Mouse (Mus musculus): Measurements from ENCODE around the gene Ric1.
"Not testable (repeated sequence)": the region's sequence is repeated elsewhere in the genome, so short reads cannot be mapped to it uniquely, and the experiment has no call there.

Ric1 gene

DNA sequence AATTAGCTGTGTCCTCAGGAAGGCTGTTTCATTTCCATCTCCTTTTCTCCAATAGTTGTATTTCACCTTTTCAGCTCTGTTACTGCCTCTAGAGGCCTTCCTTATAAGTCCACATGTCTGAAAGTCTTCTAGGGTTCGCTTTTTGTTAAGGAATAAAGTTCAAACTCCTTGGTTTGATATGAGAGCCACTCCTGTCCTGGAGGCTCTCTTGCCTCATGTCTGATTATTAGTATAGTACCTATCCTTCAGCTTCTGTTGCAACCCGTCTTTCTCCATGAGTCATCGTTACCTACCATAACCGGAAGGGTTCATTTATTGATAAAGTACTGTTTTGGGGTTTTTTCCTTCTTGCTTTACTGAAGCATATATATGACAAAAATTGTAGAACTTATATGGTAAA lies 5.2 kb downstream of the Ric1 start:
- no peak for DNase-seq (ENCODE audit: low spot score)

DNA sequence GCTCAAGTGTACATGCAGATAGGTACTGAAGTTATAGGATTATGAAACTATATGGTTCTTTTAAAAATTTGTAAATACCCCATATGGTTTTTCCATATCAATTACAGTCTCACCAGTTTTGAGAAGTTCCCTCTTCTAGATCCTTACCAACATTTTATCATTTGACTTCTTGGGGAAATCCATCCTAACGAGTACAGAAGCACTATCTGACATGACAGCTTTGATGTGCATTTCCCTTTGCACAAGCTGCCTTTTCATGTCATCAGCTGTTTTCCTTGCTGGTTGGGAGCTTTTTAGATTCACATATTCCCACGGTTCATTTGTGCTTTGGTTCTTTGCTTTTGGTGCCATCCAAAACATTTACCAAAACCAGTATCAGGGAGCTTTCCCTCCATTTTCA lies 6.5 kb downstream of the Ric1 start:
- no peak for DNase-seq (ENCODE audit: low spot score)

DNA sequence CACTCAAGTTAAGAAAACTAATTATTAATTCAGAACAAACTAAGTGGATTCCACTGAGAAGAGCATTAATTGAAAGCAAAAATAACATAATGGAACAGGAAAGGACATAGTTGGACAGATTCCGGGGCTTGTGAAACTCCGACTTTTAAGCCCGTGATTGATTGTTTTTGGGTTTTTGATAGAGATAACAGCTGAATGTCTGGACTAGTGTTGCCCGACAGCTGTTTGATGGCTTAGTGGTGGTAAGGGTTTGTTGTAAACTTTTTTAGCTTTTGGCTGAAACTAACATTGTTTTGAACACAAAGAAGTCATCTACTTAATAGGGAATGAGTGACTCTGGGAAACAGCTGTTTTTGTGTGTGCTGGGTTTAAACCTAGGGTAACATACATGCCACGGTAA lies 11.9 kb downstream of the Ric1 start:
- no peak for DNase-seq (ENCODE audit: low spot score)

DNA sequence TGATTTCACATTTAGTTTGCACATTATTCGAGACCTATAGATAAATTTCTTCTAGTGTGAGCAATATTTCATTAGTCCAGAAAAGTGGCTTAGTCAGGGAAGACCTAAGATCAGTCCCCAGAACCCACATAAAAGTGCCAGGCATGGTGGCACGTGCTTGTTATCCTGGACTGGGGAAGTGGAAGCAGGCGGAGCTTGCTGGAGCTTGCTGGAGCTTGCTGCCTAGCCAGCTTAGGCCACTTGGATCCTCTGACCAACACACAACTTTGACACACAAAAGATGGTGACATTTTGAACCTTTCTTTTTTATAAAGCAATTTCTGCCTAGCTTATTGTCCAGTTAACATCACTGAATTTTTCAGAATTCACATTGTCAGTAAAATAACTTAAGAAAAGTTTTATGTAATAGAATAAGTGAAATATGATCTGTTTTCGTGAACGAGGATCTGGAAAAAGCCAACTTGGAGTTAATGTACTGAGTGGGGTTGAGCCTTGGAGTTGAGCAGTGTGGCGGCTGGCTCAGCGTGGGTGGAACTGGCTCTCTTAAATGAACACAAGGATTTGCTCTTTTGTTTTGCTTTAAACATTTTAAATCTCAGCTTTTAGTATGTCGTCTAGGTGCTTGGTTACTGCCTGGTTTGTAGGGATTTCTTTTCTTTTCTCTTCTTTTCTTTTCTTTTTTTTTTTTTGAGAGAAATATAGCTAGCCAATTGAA lies 20.3 kb downstream of the Ric1 start:
- no peak for DNase-seq (ENCODE audit: low spot score)

DNA sequence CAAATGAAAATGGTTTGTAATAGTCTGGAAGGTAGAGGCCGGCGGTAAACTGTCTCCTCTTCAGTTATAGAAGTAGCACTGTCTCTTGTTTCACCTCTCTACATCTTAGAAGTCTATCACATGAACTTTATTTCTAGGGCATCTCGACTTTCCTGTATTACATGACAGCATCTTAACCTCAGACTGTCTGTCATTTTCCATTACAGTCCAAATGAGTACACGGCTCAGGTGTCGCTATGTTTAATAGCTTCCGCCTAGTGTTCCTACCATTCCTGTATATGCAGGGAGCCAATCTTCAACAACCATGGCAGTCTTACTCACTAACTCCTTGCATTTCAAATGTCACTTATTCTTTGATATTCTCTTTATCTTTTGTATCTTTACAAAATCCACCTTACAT lies 21.9 kb downstream of the Ric1 start:
- DNase-seq (ENCODE audit: low spot score), result no peak

DNA sequence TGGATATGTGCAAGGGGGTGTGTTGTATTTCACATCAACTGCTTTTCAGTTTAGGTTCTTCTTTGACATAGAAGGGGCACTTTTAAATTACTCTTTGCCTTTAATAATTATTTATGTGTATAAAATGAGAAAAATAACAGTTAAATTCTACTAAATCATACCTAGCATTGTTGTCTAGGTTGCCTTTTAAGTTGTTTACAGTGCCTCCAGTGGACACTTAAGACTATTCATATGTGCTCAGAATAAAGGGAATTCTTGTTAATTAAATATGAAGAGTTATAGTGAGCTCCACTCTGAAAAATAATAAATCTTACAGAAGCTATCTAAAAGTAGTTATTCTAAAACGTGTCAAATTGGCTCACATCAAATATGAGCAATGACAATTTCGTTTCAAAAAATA lies 28.5 kb downstream of the Ric1 start:
- DNase-seq (ENCODE audit: low spot score), result no peak

DNA sequence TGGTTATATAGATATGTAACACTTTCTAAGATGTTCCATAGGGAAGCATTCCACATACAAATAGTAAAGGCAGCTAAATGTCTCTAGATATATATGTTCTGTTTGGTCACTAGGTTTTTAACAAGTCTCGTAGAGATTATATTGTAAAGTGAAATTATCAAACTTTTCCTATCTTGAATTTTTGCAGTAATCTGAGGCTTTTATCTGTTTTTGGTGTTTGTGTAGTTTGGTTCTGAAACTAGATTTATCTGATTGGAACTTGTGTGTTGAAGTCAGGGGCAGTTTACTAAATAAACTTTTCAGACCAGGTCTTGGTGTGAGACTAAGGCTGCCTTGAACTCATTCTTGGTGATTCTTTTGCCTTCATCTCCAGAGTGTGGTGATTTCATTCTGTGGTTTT lies 29.0 kb downstream of the Ric1 start:
- no peak for DNase-seq (ENCODE audit: low spot score)

DNA sequence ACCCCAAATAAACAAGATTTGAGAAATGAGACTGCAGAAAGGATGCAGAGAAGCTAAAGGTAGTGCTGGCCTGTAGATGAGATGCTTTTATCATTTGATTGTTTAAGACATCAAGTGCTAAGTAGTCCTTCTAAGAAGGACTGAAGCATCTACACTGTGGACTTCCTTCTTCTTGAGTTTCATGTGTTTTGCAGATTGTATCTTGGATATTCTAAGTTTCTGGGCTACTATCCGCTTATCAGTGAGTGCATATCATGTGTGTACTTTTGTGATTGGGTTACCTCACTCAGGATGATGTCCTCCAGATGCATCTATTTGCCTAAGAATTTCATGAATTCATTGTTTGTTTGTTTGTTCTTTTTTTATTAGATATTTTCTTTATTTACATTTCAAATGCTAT lies 29.9 kb downstream of the Ric1 start:
- DNase-seq (ENCODE audit: low spot score), result not testable (repeated sequence)

DNA sequence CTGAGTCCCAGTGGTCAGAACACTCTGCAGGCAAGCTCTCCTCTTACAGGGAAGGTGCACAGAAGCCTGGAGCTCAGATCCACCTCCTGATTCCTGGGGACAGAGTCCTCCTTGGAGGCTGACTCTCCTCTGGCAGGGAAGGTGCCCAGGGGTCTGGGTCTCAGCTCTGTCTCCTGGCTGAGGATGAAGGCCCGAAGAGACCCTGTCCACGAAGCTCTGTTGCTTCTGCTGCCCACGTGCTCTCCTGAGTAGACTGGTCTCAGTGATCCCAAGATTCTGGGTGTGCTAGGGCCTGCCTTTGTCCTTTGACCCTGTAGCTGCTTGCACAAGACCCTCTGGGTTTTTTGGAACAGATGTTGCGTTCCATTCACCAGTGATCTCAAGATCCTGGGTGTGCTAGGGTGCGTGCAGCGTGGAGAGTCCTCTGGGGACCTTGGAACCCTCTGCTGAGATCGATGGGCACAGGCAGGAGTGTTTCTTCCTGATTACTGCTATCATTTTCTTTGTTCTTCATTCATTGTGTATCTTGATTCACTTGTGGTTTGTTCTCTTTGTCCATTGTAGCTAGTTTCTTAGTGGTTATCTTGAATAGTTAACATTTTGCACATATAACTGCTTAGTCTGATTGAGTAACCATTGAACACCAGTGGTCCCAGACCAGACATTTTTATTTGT lies 35.2 kb downstream of the Ric1 start:
- DNase-seq (ENCODE audit: low spot score), result not testable (repeated sequence)

DNA sequence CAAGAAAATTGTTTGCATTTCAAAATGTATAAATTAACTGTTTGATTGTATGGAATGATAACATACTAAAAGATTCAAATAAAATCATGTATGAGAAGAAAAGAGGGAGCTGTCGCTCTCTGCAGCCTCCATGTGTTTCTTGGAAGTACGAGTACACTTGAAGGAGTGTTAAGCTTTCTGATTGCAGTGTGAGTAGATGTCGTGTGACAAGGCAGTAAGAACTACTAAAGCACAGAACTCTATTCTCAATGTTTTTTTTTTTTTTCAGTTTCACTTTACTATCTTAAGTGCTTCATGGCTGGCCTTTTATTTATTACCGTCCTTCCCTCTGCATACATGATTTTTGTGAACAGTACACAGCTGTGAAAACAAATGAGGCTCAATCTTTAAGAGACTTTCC lies 40.1 kb downstream of the Ric1 start:
- DNase-seq (ENCODE audit: low spot score), result no peak

DNA sequence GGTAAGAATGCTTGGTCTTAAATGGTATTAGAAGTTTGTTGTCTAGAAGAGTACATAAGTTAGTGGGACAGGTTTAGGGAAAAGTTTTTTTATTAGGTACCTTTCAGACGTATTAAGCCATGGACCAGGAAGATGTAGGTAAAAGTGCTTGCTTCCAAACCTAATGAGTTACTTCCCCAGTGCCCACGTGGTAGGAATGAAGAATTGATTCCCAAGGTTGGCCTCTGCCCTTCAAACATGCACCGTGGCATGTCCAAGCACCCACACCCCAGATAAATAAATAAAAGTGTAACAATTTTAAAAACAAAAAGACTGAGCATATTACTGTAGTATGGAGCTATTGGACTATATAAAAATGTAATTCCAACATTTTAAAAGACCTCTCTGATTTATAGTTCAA lies 40.5 kb downstream of the Ric1 start:
- no peak for DNase-seq (ENCODE audit: low spot score)

DNA sequence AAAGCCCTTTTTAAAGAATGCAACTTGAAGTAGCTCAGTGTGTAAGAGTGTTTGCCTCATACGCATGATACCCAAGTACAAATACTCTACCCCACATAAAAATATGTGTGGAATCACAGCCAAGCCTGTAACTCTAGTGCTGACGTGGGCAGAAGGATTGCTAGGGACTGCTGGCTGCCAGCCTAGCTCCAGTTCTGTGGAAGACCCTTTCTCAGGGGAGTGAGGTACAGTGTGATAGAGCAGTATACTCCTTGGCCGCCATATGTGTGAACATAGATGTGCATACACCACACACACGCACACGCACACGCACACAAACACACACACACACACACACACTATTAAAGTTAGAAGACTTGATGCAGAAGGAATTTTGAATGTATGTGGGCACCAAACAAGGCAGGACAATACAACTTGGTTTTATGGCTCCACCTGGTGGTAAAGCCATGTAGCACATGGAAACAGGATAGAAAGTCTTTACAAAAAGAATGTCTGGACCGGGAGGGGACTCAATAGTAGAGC lies 41.2 kb downstream of the Ric1 start:
- DNase-seq (ENCODE audit: low spot score), result no peak

DNA sequence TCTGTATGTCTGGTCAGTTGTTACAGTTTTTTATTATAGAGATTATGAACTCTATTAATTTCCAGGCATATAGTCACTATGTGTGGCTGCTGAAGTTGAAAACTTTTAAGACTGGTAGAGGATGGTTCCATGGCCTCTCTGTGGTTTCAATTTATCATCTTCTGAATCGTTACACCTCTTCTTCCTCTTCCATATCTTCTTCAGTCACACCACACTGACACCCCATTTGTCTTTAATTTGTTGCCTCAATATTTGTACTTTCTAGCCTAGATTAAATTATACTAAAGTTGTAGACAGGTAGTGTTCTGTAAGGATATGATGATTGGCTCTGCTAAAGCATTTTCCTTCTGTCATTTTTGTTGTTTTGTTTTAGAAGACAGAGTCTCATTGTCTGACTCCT lies 44.4 kb downstream of the Ric1 start:
- DNase-seq (ENCODE audit: low spot score), result no peak

DNA sequence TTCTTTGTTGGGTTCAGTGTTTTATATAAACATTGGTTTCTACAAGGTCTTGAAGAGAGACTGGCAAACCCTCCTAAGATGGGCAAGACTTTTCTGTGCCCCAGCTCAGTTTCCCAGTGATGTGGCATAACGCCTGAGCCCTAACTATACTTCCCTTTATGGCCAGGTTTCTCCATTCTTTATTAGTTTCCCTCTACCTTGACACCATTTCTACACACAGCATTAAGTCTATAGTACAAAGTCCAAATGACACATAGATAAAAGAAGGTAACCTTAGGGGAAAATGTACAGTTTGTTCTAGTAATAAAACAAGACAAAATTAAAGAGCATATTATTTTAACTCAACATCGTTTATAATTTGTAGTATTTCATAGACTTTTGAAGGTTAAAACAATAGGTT lies 60.4 kb downstream of the Ric1 start:
- no peak for DNase-seq (ENCODE audit: low spot score)

DNA sequence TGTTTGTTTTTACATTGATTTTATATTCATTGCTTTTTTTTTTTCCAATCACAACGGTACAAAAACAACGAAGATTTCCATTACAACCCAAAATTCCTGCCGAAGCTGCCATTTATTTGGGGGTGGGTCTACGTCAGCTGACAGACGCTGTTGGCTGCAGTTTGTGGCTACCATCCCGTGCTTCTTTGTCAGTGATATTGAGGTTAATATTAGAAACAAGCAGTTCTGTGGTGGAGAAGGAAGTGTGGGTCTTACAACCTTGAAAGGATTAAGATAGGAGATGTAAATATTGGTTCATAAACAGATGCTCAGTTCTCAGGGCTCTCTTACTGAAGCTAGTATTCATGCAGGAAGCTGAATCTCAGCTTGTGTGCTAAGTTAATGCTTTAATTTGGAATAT lies 61.7 kb downstream of the Ric1 start:
- DNase-seq (ENCODE audit: low spot score), result no peak

DNA sequence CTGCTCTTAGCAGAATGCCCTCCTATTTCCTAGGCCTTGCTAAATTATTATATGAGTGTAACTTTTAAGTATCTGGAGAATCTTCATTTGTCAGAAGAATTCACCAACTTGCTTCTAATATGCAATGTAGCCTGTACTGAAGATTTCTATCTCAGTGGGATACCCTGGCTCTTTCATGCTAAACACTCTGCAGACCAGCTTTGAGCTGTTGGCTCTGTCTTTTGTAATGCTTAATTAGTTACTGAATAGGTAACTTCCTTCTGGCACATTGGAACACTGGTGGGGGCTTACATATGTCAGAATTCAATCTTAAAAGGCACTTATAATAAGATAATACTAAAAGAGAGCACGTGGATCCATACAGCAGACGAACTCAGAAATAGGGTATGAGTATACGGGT lies 71.7 kb downstream of the Ric1 start:
- not testable (repeated sequence) for DNase-seq (ENCODE audit: low spot score)

DNA sequence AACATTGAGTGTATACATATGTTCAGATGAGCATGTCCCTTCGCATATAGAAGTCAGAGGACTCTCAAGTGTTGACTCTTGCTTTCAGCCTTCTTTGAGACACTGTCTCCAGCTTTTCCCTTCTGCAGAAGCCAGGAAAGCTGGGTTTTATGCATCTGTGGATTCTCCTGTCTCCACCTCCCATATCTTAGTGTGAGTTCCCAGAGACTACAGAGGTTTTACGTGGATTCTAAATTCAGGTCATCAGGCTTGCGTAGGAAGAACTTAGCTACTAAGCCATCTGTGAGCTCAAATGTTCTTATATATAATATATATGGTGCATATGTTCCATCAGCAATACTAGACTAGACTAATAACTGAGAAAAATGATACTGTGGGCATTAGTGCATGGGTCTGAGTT lies 74.2 kb downstream of the Ric1 start:
- no peak for DNase-seq (ENCODE audit: low spot score)

DNA sequence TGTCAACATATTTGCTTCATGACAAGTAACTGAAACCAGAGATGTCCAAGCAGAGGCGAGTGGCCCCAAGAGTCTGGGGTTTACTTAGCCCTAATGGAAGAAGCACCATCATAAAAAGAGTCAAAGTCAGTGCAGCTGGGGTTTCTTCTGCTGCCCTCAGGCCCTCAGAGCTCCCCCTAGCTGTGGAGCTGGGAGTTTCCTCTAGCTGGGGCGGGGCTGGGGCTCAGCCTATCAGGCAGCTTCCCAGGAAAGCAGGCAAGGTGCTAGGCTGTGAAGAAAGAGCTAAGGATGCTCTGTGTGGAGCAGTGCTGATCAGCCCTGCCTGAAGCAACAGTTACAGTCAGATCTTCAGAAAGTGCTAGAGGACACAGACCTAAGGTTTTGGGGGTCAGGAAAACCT lies 74.9 kb downstream of the Ric1 start:
- DNase-seq (ENCODE audit: low spot score), result no peak

DNA sequence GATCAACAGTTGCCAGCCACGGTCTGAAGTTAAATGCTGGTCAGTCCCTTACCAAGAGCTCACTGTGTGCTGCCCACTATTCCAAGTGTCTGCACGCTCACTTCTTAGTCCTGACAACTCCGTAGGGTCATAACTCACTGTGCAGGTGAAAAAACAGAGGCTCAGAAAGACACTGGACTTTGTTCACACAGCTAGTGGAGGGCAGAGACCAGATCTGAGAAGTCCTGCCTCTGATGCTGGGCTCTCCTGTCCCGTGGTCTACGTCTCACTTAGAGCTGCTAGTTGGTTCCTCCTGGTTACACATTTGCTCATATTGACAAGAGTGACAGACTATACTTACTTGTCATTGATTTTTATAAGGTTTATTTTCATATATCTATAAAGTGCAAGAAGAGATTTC lies 76.9 kb downstream of the Ric1 start:
- no peak for DNase-seq (ENCODE audit: low spot score)

DNA sequence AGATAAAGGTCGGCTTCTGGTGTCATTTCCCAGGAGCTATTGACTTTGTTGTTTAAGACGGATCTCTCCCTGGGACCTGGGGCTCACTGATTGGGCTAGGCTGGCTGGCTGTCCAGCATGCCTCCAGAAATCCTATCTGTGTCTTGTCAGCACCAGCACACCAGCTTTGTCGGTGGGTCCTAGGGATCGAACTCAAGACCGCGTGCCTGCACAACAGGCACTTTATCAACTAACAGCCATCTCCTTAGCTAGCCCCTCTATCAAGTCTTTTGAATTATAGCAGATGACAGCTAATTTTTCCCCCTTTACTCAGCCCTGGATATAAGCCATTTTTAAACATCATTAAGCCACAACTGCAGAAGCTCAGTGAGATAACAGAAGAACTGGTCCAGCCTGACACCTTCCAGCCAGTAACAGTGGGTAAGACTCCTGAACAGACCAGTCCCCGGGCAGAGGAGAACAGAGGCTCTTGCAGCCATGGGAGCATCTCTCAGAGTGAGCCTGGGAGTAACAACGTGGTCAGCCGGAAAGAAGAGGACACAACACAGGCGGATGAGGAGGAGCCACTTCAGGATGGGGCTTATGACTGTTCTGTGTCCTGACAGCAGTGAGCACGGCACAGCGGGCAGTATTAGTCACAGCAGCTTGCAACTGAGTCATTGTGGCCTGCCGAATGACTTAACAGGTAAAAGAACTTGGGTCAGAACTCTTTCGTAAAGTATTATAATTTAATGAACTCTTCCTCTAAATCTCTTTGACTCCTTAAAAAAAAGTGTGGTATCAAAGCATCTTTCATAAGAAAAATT lies 81.7 kb downstream of the Ric1 start:
- no peak for DNase-seq (ENCODE audit: low spot score)

DNA sequence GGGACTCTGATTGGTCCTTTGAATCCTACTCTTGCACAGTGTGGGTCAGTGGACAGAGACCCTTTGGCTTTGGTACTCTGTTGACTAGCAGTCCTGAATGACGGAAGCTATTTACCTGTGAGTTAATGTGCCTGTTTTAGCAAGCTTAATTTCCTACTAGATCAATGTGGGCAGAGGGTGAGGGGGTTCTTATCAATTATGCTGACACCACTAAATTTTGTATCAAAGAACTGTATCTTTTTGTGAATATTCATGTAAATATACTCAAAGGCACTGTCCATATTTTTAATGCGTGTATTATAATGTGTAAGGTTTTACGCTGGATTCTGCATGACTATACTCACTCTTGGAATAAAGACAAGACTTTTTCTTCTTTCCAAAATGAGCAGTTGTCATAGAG lies 82.6 kb downstream of the Ric1 start:
- no peak for DNase-seq (ENCODE audit: low spot score)

DNA sequence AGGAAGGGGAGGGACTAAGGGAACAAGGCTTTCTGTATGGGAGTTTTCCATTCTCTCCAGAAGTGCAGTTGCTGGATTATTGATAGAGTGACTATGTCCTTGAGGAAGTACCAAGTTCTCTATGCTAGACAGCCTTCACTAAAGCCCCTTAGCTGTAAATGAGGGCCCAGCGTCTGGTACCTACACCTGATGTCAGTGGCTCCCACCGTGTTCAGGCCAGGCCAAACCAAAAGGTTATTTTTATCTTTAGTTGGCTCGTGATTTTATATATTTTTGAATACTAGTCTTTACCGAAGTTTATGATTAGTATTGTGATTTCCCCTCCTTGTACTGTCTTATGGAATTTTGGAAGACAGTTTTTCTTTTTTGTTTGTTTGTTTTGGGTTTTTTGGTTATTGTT lies 85.4 kb downstream of the Ric1 start:
- DNase-seq (ENCODE audit: low spot score), result no peak

DNA sequence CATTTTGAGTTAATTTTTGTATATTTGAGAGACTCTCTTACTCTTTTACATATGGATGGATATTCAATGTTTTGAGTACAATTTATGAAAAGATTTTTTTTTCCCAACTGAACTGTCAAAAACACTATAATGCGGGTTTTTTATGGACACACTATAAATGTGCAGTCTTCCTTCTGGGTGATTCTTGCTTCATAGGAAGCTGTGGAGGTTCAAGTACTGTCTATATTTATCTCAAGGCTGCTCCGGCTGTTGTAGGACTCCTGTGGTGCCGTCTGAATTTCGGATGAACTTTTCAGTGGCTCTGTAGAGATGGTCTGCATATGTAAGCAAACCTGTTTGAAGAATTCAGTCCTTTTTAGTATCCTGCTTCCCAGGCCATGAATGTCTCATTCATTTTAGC lies 86.1 kb downstream of the Ric1 start:
- no peak for DNase-seq (ENCODE audit: low spot score)
